Mouse (Mus musculus): Measurements from ENCODE around the gene Telo2. TPM values are rescaled to one million over a fixed set of nuclear protein-coding genes. Genes with fewer than 3 reads are reported as not detected.
A peak's percentile ranks its signal among the peaks of the same experiment; 100 is the strongest.
"Not testable (repeated sequence)": the region's sequence is repeated elsewhere in the genome, so short reads cannot be mapped to it uniquely, and the experiment has no call there.

The Telo2 gene
- total RNA-seq (2014; fragmentation: Nextera tagmentation): 49.8 and 55.9 TPM in 2 replicates
- total RNA-seq (2017): 21.8 and 37.3 TPM in 2 replicates

DNA sequence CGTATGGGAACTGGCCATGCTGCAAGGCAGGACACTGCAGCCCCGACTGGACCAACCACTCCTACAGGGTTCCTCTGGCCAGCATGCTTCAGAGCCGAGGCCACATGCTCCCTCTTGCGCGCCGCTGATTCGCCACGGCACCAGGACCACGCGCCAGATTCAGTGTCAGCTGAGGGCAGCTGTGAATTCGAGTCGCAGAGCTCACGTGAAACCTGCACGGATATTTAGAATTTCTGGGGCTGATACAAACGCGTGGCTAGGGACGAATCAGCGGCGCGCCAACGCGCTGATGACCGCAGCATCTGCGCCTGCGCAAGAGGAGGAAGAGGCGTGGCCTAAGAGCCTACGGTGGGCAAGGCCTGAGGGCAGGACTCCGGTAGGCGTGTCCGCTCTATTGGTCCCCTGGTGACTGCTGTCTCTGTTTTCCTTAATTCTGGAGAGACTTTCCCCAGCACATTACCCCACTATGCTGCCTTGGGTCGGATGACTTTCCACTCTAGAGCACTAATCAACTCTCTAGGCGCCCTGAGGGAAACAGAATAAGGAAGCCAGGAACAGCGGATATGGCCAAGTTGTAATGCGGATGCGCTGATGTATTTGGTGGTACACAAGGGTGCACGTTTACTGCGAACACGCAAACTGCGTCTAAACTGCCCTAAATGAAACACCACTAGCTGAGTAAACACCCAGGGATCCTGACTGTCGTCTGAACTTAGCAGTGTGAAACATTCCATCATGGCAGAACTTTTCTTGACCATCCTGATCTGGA lies at the start of gene Telo2:
Telo2 (minus strand) TSS at position 304 of the 769 bp plus-strand sequence.
- ATAC-seq (replicated peaks; ENCODE audit: poor library complexity, severe bottlenecking): peak; percentile 84

DNA sequence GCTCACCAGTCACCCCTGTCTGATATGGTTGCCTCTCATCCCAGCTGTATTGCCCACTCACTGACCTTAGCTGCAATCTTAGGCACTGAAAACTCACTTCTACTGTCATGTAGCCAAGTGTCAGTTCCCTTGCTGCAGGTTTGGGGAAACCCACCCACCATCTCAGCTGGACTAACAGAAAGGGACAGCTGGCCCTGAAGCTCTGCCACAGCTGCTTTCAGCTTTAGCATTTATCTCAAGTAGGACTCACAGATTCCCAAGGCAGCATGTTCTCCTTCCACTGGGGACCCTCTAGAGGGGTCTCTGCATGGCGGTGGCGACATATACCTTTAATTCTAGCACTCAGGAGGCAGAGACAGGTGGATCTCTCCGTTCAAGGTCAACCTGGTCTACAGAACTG lies 49.0 kb upstream of the Telo2 start:
- ATAC-seq (replicated peaks; ENCODE audit: poor library complexity, severe bottlenecking): no peak

DNA sequence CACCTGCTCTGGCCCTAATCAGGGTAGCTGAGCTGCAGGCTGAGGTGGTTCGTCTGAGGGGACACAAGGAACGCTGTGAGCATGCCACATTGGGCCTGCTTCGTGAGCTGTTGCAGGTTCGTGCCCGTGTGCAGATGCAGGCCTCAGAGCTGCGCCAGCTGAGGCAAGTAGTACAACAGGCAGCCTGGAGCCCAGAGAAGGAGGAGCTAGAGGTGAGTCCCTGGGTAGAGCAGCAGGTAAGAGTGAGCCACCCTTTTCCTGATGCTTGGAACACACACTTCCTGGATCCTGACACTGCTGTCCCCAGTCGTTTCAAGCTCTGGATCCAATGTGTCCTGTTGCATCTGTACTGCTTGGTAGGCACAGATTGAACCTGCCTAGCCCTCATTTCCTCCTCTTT lies 47.6 kb upstream of the Telo2 start:
- ATAC-seq (replicated peaks; ENCODE audit: poor library complexity, severe bottlenecking): no peak

DNA sequence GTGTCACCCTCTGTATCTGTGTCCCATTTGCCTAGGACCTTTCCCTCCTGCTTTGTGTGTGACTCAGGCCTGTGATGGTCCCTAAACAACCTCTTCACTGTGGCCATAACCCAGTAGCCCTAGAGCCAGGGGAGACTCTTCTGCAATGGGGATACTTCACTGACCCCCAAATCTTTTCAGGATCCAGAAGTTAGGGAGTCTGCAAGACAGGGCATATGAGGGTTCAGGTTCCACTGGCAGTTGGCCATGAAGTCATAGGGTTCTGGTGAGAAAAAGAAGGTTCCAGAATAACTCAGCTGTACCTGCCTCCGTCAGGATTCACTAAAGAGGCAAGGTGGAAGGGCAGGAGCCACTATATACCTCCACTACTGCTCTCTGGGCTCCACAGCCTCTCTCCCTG lies 46.4 kb upstream of the Telo2 start, which contains the start of gene Ccdc154:
Ccdc154 (plus strand) TSS at position 301 of the 400 bp plus-strand sequence.
- ATAC-seq (replicated peaks; ENCODE audit: poor library complexity, severe bottlenecking): no peak

DNA sequence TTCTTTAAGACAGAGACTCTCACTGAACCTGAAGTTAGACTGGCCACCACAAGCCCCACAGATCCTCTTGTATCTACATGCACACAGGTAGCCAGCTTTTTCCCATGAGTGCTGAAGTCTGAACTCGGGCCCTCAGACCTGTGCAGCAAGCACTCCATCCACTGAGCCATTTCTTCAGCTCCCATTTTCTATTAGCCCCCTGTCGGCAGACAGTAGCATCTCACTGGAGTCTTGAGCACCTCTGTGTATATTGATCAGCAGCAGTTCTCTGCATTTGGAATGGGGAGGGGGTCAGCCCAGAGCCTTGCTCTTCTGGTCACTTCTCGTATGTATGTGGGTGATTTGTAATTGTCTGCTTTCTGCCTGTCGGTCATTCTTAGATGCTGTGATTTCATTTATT lies 24.2 kb upstream of the Telo2 start:
- no peak for ATAC-seq (replicated peaks; ENCODE audit: poor library complexity, severe bottlenecking)

DNA sequence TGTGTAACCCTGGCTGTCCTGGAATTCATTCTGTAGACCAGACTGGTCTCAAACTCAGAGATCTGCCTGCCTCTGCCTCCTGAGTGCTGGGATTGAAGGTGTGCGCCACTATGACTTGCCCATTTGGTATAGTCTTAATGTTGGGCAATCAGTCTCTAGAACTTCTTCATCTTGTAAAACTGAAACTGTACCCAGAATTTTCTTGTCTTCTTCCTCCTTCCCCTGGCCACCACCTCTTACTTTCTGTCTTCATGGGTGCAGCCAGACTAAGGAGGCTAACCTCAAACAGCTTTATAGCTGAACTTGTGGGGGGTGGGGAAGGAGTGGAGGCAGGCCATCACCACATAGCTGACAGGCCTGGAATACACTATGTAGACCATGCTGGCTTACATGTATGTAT lies 23.0 kb upstream of the Telo2 start:
- peak; percentile 77 for ATAC-seq (replicated peaks; ENCODE audit: poor library complexity, severe bottlenecking)

DNA sequence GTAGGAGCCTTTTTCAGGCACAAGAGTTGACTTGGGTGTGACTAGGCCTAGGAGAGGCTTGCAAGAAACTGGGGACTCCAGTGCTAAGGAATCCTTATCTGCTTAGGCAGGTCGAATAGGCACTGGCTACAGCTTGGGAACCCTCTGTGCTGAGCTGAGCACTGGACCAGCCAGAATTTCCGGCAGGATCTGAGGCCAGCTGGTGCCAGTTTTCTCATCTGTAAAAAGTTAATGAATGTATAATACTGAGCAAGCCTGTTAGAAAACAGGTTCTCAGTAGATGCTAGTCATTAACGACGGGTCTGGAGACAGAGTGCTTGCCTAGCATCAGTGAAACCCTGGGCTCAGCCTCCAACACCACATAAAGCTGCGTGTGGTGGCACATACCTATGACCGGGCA lies 19.9 kb upstream of the Telo2 start:
- no peak for ATAC-seq (replicated peaks; ENCODE audit: poor library complexity, severe bottlenecking)

DNA sequence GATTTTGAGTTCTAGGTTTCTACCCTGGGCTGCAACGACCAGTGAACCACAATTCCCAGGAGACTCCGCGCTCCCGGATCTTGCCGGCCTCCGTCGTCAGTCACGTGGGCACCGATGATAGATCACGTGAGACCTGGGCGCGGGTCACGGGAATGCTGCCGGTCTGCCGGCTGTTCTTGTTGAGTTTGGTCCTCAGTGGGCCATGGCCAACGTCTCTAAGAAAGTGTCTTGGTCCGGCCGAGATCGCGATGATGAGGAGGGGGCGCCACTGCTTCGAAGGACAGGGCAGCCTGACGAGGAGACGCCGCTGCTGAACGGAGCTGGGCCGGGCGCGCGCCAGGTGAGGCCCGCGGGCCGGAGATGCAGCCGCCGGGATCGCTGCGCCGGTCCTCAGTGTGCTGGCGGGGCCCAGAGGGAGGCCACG lies 17.5 kb upstream of the Telo2 start, which contains the start of gene Clcn7:
Clcn7 (plus strand) TSS at position 117 of the 424 bp plus-strand sequence.
- peak; percentile 74 for ATAC-seq (replicated peaks; ENCODE audit: poor library complexity, severe bottlenecking)

DNA sequence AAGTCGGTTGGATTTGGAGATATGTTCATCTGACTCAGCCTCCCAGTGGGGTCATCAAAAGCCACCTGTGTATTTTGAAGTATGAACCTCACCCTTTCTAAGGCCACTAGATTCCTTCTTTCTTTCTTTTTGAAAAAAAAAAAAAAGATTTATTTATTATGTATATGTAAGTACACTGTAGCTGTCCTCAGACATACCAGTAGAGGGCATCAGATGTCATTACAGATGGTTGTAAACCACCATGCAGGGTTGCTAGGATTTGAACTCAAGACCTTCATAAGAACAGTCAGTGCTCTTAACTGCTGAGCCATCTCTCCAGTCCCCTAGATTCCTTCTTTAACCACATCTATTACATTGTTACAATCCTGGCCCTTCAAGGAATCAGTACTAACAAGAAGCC lies 14.3 kb upstream of the Telo2 start:
- no peak for ATAC-seq (replicated peaks; ENCODE audit: poor library complexity, severe bottlenecking)

DNA sequence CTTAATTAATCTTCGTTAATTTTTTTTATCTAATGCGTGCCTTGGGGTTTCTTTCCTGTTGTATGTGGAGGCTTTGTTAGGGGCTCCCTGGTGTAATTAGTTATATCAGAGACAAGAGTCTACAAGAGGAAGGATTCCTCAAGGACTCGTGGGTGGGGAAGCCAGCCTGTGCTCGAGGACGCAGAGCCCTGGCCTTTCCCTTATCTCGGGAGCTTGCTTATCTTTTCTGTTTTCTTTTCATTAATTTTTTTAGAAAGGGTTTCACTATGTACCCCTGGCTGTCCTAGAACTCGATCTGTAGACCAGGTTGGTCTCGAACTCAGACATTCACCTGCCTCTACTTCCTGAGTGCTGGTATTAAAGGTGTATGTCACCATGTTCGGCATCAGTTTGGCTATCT lies 11.9 kb upstream of the Telo2 start:
- ATAC-seq (replicated peaks; ENCODE audit: poor library complexity, severe bottlenecking): no peak

DNA sequence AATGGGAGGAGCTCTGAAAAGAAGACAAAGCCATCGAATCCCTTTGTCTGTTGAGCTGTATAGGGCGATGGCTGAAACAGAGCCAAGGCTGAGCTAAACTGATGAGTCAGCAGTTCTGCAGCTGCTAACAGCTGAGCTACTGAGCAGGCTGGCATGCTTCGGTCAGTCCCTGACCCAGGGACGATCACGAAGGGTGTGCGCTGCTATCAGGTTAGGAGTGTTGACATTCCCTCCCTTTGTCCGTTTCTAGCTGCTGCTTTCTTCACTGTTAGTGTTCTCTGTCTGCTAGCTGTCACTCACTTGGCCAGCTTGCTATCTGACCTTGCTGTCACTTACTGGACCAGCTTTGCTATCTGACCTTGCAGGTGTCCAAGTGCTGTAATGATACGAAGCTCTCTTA lies 11.3 kb upstream of the Telo2 start:
- no peak for ATAC-seq (replicated peaks; ENCODE audit: poor library complexity, severe bottlenecking)

DNA sequence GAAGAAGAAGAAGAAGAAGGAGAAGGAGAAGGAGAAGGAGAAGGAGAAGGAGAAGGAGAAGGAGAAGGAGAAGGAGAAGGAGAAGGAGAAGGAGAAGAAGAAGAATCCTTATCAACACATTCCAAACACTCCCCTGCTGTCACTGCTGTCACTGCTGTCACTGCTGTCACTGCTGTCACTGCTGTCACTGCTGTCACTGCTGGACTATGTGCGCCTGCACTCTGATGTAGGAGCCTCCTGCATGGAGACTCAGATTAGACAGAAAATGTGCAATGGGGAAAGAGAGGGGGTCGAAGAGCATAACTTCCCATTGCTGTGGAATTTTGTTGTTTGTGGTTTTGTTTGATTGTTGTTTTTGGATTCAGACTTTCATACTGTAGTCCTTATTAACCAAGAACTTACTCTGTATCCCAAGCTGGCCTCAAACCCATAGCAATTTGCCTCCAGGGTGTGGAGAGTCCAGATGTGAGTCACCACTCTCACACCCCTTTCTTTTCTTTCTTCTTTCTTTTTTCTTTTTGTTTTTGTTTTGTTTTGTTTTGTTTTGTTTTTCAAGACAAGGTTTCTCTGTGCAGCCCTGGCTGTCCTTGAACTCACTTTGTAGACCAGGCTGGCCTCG lies 9.8 kb upstream of the Telo2 start:
- ATAC-seq (replicated peaks; ENCODE audit: poor library complexity, severe bottlenecking): not testable (repeated sequence)

DNA sequence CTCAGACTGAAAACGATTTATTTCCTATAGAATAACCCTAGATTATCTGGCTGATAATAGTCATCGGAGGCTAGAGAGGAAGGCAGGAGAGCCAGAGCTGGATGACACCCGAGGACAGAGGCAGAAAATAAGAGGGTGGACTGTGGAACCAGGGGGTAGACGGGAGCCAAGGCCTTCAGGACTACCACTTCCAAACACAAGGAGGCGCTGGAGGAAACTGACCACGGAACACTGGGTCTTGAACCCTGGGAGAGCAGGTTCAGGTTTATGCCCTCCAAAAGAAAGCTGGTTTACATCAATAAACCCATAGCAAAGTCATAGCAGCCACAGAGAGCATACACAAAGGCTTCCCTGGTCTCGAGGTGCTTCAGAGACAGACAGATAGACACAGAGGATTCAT lies 8.2 kb upstream of the Telo2 start:
- ATAC-seq (replicated peaks; ENCODE audit: poor library complexity, severe bottlenecking): peak; percentile 68

DNA sequence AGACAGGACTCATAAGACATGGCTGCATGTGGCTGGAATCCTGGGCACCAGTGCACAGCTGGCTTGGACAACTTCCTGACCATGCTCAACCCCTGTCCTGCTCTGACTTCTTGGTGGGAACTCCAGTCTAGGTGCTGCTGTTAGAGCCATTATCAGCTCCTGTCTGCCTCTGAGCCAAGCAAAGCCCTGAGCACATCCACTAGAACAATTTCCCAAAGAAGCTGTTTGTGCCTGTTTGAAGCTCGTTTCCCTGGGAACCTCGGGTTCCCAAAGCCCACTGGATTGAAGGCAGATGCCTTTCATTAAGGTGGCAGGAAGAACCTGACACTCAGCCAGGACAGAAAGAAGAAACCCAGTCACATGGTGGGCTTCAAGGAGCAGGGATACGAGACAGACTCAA lies 4.6 kb upstream of the Telo2 start, which contains the start of gene Ptx4:
Ptx4 (plus strand) TSS at position 355 of the 400 bp plus-strand sequence.
- ATAC-seq (replicated peaks; ENCODE audit: poor library complexity, severe bottlenecking): no peak

DNA sequence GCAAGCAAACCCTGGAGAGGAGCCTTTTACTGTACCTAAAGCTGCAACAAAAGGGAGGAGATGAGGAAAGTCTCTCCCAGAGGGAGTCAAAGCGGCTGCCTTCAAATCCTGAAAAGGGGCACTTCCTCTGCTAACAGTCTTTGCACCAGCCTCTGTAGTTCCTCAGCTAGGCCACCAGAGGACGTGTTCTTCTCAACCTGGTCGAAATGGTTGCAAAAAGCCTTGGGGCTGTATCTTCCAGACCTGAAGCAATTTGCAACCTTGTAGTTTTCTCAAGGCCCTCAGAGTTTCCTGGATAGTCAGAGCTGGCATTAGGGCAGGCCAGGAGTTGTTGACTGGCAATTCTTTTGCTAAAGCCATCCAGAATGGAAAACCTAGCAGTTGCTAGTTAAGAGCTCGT lies 1.5 kb upstream of the Telo2 start:
- peak; percentile 32; the same call in 1 of the 2 replicates for ATAC-seq (replicated peaks; ENCODE audit: poor library complexity, severe bottlenecking)

DNA sequence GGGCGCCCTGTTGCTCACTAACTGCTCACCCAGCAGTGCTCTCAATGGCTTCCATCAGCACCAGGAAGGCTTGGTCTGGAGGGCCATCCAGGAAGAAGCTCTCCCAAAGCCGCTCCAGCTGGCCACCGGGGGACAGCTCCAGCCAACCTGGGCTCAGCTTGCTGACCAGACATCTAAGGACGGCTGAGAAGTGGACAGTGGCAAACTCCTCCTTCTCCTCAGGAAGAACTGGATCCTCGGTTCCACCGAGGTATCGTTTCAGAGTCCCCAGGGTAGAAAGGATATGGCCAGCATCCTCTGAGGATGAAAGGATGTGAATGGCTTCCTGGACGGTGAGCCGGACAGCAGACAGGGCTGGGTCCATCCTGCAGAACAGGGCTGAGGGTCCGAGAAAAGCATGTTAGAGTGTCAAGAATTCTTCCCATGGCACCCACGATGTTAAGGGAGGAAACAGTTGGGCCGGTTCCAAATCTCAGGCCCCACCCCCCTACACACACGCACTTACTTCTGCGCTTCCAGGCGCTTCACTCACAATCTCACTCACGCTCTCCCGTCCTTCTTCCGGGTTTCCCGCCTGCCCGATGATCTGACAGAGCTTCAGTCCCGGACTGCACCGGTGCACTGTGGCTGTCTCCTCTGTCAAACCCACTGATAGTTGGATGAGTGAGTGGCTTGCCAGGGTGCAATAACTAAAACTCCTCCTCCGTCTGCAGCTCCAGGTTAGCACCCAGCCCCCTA lies 690 bp downstream of the Telo2 start:
- ATAC-seq (replicated peaks; ENCODE audit: poor library complexity, severe bottlenecking): peak; percentile 61

DNA sequence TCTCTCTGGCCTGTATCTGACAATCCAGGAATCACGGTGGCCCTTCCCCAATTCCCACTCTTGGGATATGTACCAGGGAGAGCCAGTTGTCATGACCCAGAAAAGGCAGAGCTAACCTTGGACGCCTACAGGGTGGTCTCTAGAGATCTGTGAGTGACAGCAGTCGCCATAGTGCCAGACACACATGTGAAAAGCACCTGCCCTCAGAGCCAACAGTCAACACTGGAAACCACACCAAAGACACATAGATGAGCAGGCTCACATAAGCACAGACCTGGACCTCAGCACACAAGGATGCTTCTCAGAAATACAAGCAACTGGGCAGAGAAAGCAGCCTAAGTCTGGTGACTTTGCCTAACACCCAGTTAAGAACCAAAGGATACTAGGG lies 3.4 kb downstream of the Telo2 start:
- ATAC-seq (replicated peaks; ENCODE audit: poor library complexity, severe bottlenecking): no peak

DNA sequence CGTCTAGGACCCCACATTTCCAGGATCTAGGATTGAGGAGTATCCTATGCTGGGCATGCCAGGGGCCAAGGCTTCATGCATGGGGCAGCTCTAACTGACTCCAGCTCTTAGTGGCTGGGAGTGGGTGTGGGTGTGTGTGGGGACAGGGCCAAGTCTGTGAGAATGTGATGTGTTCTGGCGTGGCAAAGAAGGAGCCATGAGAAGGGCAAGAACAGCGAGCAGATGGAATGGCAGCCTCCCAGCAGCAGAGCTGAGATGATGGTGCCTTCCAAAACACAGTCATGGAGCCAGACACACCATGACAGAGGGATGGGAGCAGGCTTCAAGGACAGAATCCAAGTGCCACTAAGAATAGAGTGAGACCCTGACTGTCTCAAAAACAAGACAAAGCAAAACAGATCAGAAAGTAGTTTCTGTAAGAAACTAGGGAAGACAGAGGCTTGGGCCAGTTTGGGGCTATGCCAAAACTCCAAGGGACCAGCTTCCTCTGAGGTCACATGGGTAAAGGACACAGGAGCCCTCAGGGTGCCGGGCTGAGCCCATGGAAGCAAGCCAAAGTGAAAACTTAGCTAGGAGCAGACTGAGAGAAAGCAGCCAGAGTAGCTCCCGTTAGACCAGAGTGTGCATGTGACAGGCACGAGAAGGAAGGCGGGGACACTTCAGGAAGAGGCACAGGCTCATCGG lies 3.9 kb downstream of the Telo2 start:
- ATAC-seq (replicated peaks; ENCODE audit: poor library complexity, severe bottlenecking): no peak

DNA sequence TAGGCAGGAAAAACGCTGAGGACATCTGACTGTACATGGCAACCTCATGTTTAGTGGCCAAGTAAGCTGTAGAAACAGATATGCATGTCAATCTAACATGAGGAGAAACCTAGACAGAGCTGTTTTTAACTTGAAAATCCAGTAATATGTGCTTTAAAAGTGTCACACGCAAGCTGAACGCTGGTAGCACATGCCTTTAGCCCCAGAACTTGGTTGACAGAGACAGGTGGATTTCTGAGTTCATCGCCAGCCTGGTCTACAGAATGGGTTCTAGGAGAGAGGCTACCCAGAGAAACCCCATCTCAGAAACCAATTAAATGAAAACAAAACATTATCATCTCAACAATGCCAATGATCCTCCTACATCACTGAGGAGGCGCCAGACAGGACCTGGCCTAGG lies 4.5 kb downstream of the Telo2 start:
- no peak for ATAC-seq (replicated peaks; ENCODE audit: poor library complexity, severe bottlenecking)

DNA sequence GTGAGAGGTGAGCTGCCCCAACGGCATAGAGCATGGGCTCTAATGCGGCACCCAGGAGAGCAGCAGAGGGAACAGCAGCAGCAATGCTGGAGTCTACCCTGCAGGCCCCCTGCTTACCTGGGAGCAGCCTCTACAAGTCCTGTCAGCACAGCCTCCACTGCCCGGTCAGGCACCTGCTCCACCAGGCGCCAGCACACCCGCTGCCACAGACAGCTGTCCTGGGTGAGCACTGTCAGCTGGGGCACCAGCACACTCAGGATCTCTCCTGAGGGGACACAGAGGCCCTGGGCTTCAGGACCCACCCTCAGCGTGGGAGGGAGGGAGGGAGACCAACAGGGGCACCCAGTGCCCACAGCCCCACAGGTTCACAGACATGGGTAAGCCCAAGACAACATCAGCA lies 5.2 kb downstream of the Telo2 start:
- no peak for ATAC-seq (replicated peaks; ENCODE audit: poor library complexity, severe bottlenecking)

All from granulocyte monocyte progenitor cell, adult 5-6 weeks (primary cell).